Mouse (Mus musculus) MEL-GATA-1-ER (cell line): ENCODE results near the gene AI837181.
"Not testable (repeated sequence)": the region's sequence is repeated elsewhere in the genome, so short reads cannot be mapped to it uniquely, and the experiment has no call there.

ENCODE experiments used
- DNase-seq: peaks from one replicate; pipeline ENCODE4 v3.0.0-alpha.2; 2012; ENCODE audit warnings: low read depth; ENCODE audit errors: extremely low read depth

The AI837181 gene

DNA sequence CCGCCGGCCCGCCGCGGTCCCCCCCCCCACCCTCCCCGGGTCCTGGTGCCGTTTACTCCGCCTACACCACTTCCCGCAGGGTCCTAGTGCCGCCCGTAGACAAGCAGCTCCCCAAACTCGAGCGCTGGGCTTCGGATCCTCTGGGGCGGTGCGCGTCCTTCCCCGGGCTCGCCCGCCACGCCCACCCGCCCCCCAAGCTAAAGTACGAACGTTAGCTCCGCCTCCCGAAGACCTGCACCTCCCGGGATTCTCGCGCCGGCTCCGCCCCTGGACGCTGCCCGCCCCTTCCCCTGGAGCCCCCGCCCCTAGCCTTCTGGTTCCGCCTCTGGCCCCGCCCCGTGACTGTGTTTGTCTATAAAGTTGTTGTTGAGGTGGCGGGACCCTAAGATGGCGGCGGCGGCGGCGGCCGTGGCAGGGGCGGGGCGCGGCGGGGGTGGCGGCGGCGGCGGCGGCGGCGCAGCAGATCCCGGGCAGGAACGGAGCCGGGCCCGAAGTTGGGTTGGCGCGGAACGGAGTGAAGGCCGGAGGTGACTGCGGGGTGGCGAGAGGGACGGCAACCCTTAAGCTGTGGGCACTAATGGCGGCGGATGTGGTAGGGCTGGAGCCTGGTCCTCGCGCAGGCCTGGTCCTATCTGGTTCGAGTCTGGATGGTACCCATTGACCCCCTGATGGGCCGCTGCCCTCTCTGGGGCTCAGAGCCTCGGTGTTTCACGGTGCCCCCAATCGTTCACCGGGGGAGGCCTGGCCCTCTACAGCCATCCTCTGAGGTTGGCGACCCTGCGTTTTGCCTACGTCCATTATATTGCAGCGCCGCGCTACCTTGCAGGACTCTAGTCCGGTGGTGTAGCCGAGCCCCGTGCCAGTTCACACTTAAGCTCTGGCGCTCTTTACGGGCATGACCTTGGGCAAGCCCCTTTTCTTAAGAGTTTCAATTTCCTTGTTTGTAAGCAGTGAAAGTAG, at the start of gene AI837181, which contains the start of gene Drap1:
Gene AI837181 (plus strand): TSS at position 363 of the 960 bp plus-strand sequence.
Gene Drap1 (minus strand): TSS at position 198 of the 960 bp plus-strand sequence.
- DNase-seq = peak; percentile 83

- DNase-seq = no peak
Observed at GRCm38 (mm10) chr19:5377446-5377845, 47.5 kb upstream of the AI837181 start.

GRCm38 (mm10) chr19:5383326-5383725, 41.6 kb upstream of the AI837181 start:
- no peak for DNase-seq

DNA sequence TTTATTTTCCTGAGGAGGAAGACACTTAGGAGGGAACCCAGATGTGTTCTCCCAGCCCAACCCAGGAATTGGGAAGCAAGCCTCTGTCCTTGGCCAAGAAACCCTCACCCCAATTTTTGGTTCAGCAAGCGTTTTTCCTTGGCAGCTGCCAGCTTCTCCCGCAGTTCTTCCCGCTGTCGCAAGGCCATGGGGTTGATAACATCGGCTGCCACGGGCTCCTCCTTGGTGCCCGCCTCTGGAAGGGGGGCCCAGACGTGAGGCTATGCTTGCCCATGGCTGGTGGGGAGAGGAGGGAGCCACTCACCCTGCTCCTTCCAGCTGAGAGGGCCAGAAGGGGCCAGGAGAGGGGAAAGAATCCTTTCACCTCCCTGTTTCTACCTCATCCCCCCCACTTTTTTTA, 40.2 kb upstream of the AI837181 start:
- no peak for DNase-seq

DNA sequence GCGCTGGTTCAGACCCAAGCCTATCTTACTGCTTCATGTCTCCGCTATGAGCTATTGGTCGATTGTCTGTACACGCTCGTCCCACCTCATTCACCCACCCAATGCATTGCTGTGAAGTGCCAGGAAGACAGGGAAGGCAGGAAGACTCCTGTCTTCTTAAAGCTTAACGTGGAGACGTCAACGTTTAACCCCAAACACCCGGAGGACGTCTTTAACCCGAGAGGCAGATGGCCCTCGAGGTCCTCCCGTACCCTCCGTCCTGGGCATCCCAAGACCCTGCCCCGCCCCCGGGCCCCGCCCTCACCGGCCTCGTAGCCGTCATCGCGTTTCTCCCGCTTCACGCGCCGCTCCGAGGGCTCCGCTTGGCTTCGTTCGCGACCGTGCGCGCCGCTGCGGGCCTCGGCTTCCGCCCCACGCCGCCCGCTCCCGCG, 36.9 kb upstream of the AI837181 start:
- no peak for DNase-seq

GRCm38 (mm10) chr19:5388588-5389242, 36.2 kb upstream of the AI837181 start, which contains the start of gene Sart1:
TSS of gene Sart1 (minus strand) at chr19:5388703.
- peak; percentile 87 for DNase-seq

DNA sequence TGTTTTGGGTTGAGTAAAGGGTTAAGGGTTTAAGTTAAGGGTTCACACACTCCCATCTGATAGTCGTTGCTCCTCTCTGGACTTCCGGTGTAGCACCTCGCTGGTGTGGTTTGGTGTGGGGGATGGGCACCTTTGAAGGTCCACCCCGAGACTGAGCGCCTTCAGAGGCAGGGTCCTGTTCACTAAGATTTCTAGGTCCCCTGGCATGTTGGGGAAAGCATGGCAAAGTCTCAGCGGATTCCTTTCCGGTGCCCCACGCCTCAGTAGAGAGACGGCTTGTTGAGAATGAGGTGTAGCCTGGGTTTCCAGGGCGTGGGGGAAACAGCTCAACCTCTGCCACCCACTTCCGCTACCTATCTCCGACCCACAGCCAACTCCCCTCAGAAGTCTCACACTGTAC, 35.3 kb upstream of the AI837181 start:
- DNase-seq = no peak

GRCm38 (mm10) chr19:5390416-5390815, 34.5 kb upstream of the AI837181 start:
- DNase-seq = no peak

- DNase-seq = no peak
Observed at GRCm38 (mm10) chr19:5392892-5393291, 32.1 kb upstream of the AI837181 start.

- no peak for DNase-seq
Observed at GRCm38 (mm10) chr19:5394168-5394567, 30.8 kb upstream of the AI837181 start.

DNA sequence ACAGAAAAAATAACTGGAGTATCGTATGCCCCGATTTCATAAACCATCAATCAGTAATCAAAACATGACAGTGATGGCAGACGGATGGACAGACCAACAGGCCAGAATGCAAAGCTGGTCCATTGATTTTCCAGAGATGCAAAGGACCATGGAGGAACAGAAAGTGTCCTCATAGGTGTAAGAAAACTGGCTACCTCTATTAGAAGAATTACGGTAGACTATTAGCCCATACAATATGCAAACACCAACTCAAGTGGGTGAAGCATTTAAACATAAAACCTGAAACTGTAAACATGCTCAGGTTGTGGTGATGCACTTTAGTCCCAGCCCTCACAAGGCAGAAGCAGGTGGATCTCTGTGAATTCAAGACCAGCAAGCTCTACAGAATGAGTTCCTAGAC, 29.6 kb upstream of the AI837181 start:
- no peak for DNase-seq

GRCm38 (mm10) chr19:5401073-5401472, 23.9 kb upstream of the AI837181 start:
- DNase-seq = not testable (repeated sequence)

- DNase-seq = no peak
Observed at GRCm38 (mm10) chr19:5402293-5402692, 22.7 kb upstream of the AI837181 start, which contains the start of gene Tsga10ip. TSS of gene Tsga10ip (minus strand) at chr19:5402526.

DNA sequence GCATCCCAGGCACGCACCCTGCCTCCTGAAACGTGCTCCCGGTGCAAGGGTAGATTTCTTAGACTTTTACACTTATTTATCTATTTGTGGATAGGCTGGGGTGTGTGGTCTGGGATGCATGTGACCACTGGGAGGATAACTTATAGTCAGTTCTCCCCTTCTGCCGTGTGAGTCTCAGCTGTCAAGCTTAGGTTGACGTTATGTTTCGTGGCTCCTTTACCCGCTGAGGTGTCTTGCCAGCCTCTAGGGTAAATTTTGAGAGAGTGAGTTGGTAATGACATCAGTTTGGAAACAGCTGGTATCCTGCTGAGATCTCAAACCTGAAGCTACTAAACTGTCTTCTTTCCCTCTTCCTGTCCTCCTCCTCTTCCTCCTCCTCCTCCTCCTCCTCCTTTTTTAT, 19.0 kb upstream of the AI837181 start:
- DNase-seq = no peak

DNA sequence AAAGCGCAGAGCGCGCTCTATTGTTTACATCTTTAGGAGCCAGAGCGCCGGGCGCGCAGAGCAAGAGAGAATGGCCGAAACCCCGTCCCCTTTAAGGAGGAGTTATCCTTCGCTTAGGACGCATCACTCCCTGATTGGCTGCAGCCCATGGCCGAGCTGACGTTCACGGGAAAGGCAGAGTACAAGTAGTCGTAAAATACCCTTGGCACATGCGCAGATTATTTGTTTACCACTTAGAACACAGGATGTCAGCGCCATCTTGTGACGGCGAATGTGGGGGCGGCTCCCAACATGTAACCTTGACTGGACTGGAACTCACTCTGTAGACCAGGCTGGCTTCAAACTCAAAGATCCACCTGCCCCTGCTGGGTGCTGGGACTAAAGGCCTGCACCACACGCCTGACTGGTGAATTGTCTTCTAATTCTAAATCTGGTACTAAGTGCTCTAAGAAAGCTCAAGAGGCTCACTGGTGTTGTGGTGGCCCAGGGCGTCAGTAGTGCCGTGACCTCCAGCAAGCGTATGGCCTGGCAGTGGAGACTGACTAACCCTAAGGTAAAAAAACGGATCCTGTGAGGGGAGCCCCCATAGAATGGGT, 18.3 kb upstream of the AI837181 start:
- not testable (repeated sequence) for DNase-seq

GRCm38 (mm10) chr19:5407133-5407532, 17.8 kb upstream of the AI837181 start:
- peak; percentile 65 for DNase-seq

DNA sequence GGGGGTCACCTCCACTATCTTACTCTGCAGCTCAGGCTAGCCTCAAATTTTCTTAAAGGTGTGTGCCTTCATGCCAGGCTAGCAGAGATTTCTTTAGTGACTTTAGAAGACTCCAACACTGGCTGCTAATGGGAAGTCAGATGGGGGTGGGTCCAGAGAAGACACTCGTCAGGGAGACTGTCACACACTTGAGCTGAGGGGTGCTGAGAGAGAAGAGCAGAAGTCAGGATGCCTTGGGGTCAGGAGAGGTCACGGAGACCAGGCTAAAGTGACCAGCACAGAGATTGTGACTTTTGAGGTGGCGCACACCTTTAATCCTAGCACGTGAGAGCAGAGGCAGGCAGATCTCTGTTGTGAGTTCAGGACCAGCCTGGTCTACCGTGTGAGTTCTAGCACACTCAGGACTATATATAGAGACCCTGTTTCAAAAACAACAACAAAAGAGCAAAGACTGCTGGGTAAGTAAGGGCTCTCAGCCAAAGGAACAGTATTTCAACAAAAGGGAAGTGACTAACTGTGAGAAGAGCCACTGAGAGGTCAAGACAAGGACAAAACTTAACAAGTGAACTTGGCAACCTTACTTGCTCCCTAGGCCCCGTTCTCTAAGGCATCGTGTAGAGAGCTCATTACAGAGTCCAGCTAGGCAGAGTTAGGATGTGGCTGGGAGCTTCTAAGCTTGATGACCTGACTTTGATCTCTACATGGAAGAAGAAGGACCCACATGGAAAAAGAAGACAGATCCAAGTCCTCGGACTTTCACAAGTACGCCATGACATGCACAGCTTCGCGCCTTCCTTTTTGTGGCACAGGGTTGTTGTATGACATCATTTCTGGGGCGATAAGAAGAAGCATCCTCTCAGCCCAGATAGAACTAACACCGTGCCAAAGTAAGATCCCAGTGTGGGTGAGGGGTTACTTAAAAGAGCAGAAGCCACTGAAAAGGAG, 16.6 kb upstream of the AI837181 start:
- no peak for DNase-seq

DNA sequence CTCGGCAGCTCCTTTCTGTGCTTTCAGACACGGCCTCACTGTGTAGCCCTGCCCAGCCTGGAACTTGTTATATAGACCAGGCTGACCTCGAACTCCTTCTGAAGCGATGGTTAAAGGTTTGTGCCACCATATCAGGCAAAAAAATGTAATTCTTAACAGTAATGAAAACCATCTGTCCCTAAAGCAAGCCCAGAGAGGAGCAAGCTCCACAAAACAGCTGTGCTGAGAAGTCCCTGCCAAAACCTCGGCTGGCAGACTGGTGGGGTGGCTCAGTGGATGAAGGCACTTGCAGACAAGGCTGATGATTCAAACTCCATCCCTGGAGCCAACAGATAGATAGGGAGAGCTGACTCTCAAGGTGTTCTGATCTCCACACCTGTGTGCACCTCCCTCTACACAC, 15.9 kb upstream of the AI837181 start:
- no peak for DNase-seq

DNA sequence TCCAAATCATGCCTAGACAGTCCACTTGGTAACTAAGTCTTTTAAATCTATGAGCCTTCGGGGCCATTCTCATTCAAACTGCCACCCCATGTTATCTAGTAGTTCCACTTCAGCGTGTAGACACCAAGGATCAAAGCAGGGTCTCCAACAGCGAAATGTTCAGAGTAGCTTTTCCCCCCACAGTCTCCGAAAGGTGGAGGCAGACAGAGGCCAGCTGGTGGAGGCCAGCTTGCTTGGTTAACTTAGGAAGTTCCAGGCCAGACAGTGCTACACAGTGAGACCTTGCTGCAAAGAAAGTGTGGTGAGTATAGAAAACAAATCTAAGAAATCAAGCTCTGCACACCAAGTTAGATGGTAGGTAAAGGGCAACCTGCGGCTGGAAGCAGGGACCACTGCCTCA, 14.3 kb upstream of the AI837181 start:
- DNase-seq = no peak

DNA sequence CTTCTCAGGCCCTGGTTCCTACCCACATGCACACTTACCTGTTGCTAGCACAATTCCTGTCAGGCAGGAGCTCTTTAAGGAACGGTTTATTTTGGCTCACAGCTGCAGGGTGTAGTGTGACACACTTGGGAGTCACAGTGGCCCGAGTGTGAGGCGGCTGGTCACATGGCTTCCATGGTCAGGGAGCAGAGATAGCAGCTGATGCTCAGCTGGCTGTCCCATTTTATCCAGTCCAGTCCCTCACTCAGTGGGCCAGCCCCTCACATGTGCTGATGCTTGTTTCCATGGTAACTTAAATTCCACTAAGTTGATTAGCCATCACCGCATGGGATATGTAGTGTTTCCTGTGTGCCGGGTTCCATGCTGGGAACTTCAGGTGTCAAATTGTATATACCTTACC, 13.0 kb upstream of the AI837181 start:
- no peak for DNase-seq

GRCm38 (mm10) chr19:5413840-5414239, 11.1 kb upstream of the AI837181 start:
- DNase-seq = no peak
